Mouse (Mus musculus) E14TG2a.4 (cell line): Measurements from ENCODE around the gene Nap1l4.

Source experiments
- CTCF ChIP-seq: conservative IDR thresholded peaks from 2 replicates; pipeline ENCODE4 v1.5.1; 2014; ENCODE audit warnings: low read length
- NANOG ChIP-seq: IDR thresholded peaks from 2 replicates; pipeline ENCODE4 v1.6.1; 2014; ENCODE audit warnings: borderline replicate concordance, low read length, mixed read lengths

- TF ChIP-seq CTCF (no peak), NANOG (no peak)
Observed at GRCm38 (mm10) chr7:143519333-143519732, 29.6 kb downstream of the Nap1l4 start.
